Mouse (Mus musculus) C3H10T1/2 (cell line): Measurements from ENCODE around the gene Otub1. TPM values are rescaled to one million over a fixed set of nuclear protein-coding genes. Genes with fewer than 3 reads are reported as not detected.

Experiments used
- polyA plus RNA-seq, 2 experiments: library from polyadenylated mRNA; unstranded; fragments of >200 nt; fragmentation: generic; extraction: Trizol; gene quantifications; one replicate each; pipeline ENCODE4 v1.2.1; 2012; ENCODE audit warnings: missing spikeins in 2 of 2

Otub1 gene
- polyA plus RNA-seq = 100 to 1,000 TPM; 165 TPM

DNA sequence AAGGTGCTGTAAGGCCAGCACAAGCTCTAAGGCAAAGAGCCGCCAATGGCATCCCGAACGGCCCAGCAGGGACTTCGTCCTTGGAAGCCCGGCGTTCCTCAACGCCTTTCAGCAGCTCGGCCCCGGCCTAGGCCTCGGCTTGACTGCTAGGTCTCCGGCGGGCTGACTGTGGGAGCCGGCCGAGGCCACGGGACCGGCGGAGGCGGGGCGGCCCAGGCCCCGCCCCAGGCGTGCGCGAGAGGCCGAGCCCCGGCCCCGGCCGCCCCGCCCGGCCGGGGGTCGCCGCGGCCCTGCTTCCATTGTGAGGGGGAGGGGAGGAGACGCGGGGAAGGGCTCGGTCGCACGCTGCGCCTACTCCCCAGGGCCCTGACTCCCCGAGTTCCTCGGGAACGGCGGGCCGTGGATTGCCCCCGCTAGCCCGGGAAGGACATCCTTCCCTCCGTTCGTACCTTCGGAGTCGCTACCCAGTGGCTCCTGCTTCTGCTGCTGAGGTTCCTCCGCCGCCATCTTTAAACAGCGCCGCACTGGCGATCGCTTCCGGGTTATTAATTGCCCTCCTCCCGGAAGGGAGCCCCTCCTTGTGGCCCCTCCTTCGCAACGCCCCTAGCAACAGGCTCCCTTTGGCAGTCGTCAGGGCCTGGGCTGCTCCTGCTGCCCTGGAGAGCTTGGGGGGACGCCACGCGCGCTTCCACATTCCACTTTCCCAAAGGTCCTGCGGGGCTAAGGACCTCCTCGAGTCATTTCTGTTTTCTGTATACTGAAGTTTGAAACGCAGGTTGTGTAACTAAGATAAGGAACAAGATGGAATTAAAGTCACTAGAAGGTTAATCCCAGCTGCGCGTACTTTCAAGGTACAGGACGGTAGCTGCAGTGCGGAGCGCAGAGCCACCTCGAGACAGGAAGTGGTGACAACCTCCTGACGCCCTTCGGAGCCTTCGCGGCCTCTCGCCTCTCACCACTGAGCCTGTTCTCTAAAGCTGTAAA is at the start of gene Otub1:
Otub1 (minus strand) TSS at position 564 of the 984 bp plus-strand sequence.

DNA sequence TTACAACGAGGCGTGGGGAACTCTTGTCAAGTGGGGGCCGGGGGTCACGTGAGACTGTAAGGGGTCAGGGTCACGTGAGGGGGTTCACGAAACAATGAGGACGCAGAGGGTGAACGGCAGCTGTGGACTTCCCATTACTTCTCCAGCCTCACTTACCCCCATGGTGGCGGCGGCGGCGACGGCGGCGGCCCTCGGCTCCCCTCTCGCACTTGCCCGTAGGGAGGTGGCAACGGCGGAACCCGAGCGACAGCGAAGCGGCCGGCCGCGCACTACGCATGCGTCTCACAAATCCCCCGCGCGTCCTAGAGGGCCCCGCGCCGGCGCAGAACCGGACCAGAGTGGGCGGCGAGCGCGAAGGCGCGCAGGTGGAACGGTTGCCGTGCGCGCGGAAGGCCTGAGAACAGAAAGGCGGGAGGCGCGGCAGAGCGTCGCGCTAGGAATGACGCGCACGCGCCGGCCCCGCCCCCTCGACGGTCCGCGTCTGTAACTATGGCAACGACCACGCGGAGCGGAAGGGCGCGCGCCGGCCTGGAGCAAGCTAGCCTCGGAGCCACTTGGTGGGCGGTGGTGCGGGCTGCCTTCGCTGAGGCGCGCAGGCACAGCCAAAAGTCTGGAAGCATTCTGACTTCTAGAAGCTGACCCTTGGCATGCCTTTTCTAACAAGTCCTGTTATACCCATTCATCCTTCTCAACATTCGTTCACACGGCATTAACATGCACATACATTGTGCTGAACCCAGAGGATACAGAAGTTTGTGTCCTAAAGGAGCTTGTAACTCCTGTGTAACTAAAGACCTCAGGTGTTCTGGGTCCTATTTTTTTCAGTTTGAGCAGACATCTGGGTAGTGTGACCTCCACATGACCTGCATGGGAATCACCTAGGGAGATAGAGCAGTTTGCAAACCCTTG is 34.9 kb upstream of the Otub1 start, which contains the start of gene Naa40:
Naa40 (minus strand) TSS at position 402 of the 909 bp plus-strand sequence.

DNA sequence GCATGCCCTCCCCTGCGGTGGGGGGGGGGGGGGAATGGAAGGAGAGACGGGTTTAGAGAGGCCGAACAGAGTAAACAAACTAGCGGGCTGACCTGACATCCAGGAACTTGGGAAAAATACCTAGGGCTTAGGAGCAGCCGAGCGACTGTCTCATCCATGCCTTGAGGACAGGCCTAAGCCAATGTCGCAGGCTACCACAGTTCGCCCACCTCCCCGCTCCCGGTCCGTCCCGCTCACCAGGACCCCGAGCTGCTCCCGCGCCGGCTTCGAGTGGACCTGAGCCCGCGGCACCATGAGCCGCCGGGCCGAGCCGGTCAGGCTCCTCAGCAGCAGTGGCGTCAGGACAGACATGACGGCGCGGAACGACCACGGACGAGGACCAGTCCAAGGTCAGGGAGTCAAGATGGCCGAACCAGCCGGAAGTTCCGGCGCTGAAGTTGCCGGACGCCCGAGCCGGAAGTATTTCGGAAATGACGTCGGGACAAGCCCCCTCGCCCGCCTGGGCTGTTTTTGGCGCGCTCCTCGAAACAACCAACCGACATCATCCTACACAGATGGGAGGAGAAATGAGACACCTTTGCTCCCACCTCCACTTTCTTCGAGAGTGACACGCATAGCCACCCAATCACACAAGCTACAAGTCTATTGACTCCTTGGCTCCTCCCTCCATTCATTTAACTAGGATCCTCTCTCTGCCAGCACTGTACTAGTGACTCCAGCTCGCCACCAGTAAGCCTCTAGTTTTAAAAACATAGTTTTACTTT is 11.2 kb upstream of the Otub1 start, which contains the start of gene Cox8a:
Cox8a (minus strand) TSS at position 455 of the 764 bp plus-strand sequence.

Other genes starting within 250 kb of the Otub1 start
- gene Ppp1r14b, start 231.3 kb downstream of the Otub1 start, polyA plus RNA-seq = 1,000 to 10,000 TPM in 1 of 2 experiments, 100 to 1,000 TPM in 1; 321 to 1,838 TPM
- 10 to 100 TPM; 14.8 to 39.5 TPM for gene Plcb3, start 229.8 kb downstream of the Otub1 start, polyA plus RNA-seq
- 100 to 1,000 TPM; 263 to 273 TPM for gene Fkbp2, start 225.8 kb downstream of the Otub1 start, polyA plus RNA-seq
- gene Vegfb, start 218.7 kb downstream of the Otub1 start, polyA plus RNA-seq = 100 to 1,000 TPM in 1 of 2 experiments, 10 to 100 TPM in 1; 97.7 to 101 TPM
- gene Dnajc4, start 213.7 kb downstream of the Otub1 start, polyA plus RNA-seq = 10 to 100 TPM; 23.6 to 59.0 TPM
- gene Nudt22, start 210.2 kb downstream of the Otub1 start, polyA plus RNA-seq = 10 to 100 TPM; 31.2 to 50.1 TPM
- 10 to 100 TPM in 1 of 2 experiments, 1 to 10 TPM in 1; 9.2 to 18.4 TPM for gene Trpt1, start 210.2 kb downstream of the Otub1 start, polyA plus RNA-seq
- under 1 TPM; 0.14 to 0.52 TPM for gene Fermt3, start 186.8 kb downstream of the Otub1 start, polyA plus RNA-seq
- 100 to 1,000 TPM; 158 to 173 TPM for gene Stip1, start 166.3 kb downstream of the Otub1 start, polyA plus RNA-seq
- gene Macrod1, start 149.5 kb downstream of the Otub1 start, polyA plus RNA-seq = 10 to 100 TPM; 11.8 to 33.4 TPM
- 1 to 10 TPM in 1 of 2 experiments, under 1 TPM in 1; 0.02 to 1.1 TPM for gene Flrt1, start 100.6 kb downstream of the Otub1 start, polyA plus RNA-seq
- gene Cox8a, start 11.3 kb upstream of the Otub1 start, polyA plus RNA-seq = 1,000 to 10,000 TPM; 1,138 to 1,402 TPM
- gene Naa40, start 34.9 kb upstream of the Otub1 start, polyA plus RNA-seq = 10 to 100 TPM in 1 of 2 experiments, 1 to 10 TPM in 1; 3.9 to 12.4 TPM
- gene Rcor2, start 61.0 kb upstream of the Otub1 start, polyA plus RNA-seq = 10 to 100 TPM; 10.0 to 19.3 TPM
- 10 to 100 TPM; 15.9 to 38.9 TPM for gene Mark2, start 135.5 kb upstream of the Otub1 start, polyA plus RNA-seq
- 10 to 100 TPM; 16.9 to 20.6 TPM for gene Spindoc, start 176.7 kb upstream of the Otub1 start, polyA plus RNA-seq
- 10 to 100 TPM in 1 of 2 experiments, 1 to 10 TPM in 1; 4.4 to 38.3 TPM for gene 2700081O15Rik, start 211.3 kb upstream of the Otub1 start, polyA plus RNA-seq